Mouse (Mus musculus): Measurements from ENCODE around the gene Gabrg3. TPM values are rescaled to one million over a fixed set of nuclear protein-coding genes. Genes with fewer than 3 reads are reported as not detected.
A peak's percentile ranks its signal among the peaks of the same experiment; 100 is the strongest.

The Gabrg3 gene
- total RNA-seq, 2 experiments from 2014 or later = 19.8 to 23.3 TPM

GRCm38 (mm10) chr7:57158211-57158610 lies 228.8 kb downstream of the Gabrg3 start:
- no peak for TF ChIP-seq CTCF (IDR thresholded peaks at IDR 0.05)
- no peak for DNase-seq (ENCODE audit: extremely low spot score in 1 of 2, low spot score in 2 of 2)

GRCm38 (mm10) chr7:57153743-57154142 lies 233.2 kb downstream of the Gabrg3 start:
- Histone ChIP-seq H3K4me3 (no peak overlapping the region), H3K27ac (no peak overlapping the region)
- TF ChIP-seq CTCF (IDR thresholded peaks at IDR 0.05) = no peak
- DNase-seq (ENCODE audit: extremely low spot score in 1 of 2, low spot score in 2 of 2) = no peak
- intact Hi-C loops (cut with DNase I) = no loop called here

More at GRCm38 (mm10) chr7:57158211-57158610, 228.8 kb downstream of the Gabrg3 start:
- Histone ChIP-seq H3K4me3 (no peak overlapping the region), H3K27ac (no peak overlapping the region)
- intact Hi-C loops (cut with DNase I) = no loop called here

GRCm38 (mm10) chr7:57150768-57151167 lies 236.2 kb downstream of the Gabrg3 start:
- H3K27ac ChIP-seq = no peak overlapping the region
- no peak for TF ChIP-seq CTCF (IDR thresholded peaks at IDR 0.05)
- DNase-seq (ENCODE audit: extremely low spot score in 1 of 2, low spot score in 2 of 2) = no peak
- intact Hi-C loops (cut with DNase I) = no loop called here
- H3K4me3 ChIP-seq = no peak overlapping the region

- H3K4me3 ChIP-seq = no peak overlapping the region
- intact Hi-C loops (cut with DNase I) = no loop called here
- no peak overlapping the region for H3K27ac ChIP-seq
- no peak for DNase-seq (ENCODE audit: extremely low spot score in 1 of 2, low spot score in 2 of 2)
- no peak for TF ChIP-seq CTCF (IDR thresholded peaks at IDR 0.05)
Measured at GRCm38 (mm10) chr7:57138072-57138704, 248.8 kb downstream of the Gabrg3 start.

GRCm38 (mm10) chr7:57133009-57133408 lies 254.0 kb downstream of the Gabrg3 start:
- intact Hi-C loops (cut with DNase I) = no loop called here
- Histone ChIP-seq H3K27ac (0 out of 2 replicates have a peak overlapping the region, but pooled peaks have one; percentile 28), H3K4me3 (no peak overlapping the region)
- no peak for DNase-seq (ENCODE audit: extremely low spot score in 1 of 2, low spot score in 2 of 2)
- TF ChIP-seq CTCF (IDR thresholded peaks at IDR 0.05) = no peak

GRCm38 (mm10) chr7:57132471-57132870 lies 254.5 kb downstream of the Gabrg3 start:
- no peak overlapping the region for H3K4me3 ChIP-seq
- 0 out of 2 replicates have a peak overlapping the region, but pooled peaks have one; percentile 28 for H3K27ac ChIP-seq
- DNase-seq (ENCODE audit: extremely low spot score in 1 of 2, low spot score in 2 of 2) = no peak
- intact Hi-C loops (cut with DNase I) = no loop called here
- TF ChIP-seq CTCF (IDR thresholded peaks at IDR 0.05) = no peak

GRCm38 (mm10) chr7:57100065-57100464 lies 286.9 kb downstream of the Gabrg3 start:
- no peak for DNase-seq (ENCODE audit: extremely low spot score in 1 of 2, low spot score in 2 of 2)
- Histone ChIP-seq H3K4me3 (no peak overlapping the region), H3K27ac (no peak overlapping the region)
- no peak for TF ChIP-seq CTCF (IDR thresholded peaks at IDR 0.05)
- intact Hi-C loops (cut with DNase I) = no loop called here

- Histone ChIP-seq H3K4me3 (no peak overlapping the region), H3K27ac (no peak overlapping the region)
- intact Hi-C loops (cut with DNase I) = no loop called here
- TF ChIP-seq CTCF (IDR thresholded peaks at IDR 0.05) = no peak
- no peak for DNase-seq (ENCODE audit: extremely low spot score in 1 of 2, low spot score in 2 of 2)
Measured at GRCm38 (mm10) chr7:57082071-57082470, 304.9 kb downstream of the Gabrg3 start.

GRCm38 (mm10) chr7:57071435-57072160 lies 315.4 kb downstream of the Gabrg3 start:
- no peak for TF ChIP-seq CTCF (IDR thresholded peaks at IDR 0.05)
- H3K27ac ChIP-seq = no peak overlapping the region
- no peak for DNase-seq (ENCODE audit: extremely low spot score in 1 of 2, low spot score in 2 of 2)
- intact Hi-C loops (cut with DNase I) = no loop called here
- no peak overlapping the region for H3K4me3 ChIP-seq

- DNase-seq (ENCODE audit: extremely low spot score in 1 of 2, low spot score in 2 of 2) = no peak
Measured at GRCm38 (mm10) chr7:57065398-57065797, 321.6 kb downstream of the Gabrg3 start.

GRCm38 (mm10) chr7:57050906-57051635 lies 335.9 kb downstream of the Gabrg3 start:
- DNase-seq (ENCODE audit: extremely low spot score in 1 of 2, low spot score in 2 of 2) = no peak
- Histone ChIP-seq H3K27ac (no peak overlapping the region), H3K4me3 (no peak overlapping the region)
- intact Hi-C loops (cut with DNase I) = no loop called here
- TF ChIP-seq CTCF (IDR thresholded peaks at IDR 0.05) = no peak

More at GRCm38 (mm10) chr7:57065398-57065797, 321.6 kb downstream of the Gabrg3 start:
- intact Hi-C loops (cut with DNase I) = no loop called here
- no peak overlapping the region for H3K4me3 ChIP-seq
- H3K27ac ChIP-seq = no peak overlapping the region; the same call in 1 of the 2 replicates
- TF ChIP-seq CTCF (IDR thresholded peaks at IDR 0.05) = no peak

GRCm38 (mm10) chr7:57037861-57038421 lies 349.0 kb downstream of the Gabrg3 start:
- no peak overlapping the region for H3K27ac ChIP-seq
- DNase-seq (ENCODE audit: extremely low spot score in 1 of 2, low spot score in 2 of 2) = no peak
- TF ChIP-seq CTCF (IDR thresholded peaks at IDR 0.05) = no peak
- intact Hi-C loops (cut with DNase I) = no loop called here
- H3K4me3 ChIP-seq = no peak overlapping the region
